Mouse (Mus musculus) adrenal gland, postnatal 25 days (tissue): ENCODE results near the gene 4933428G20Rik. TPM values are rescaled to one million over a fixed set of nuclear protein-coding genes. Genes with fewer than 3 reads are reported as not detected.

Source experiments
- DNase-seq: peaks from one replicate; pipeline ENCODE4 v3.0.0; 2021; ENCODE audit warnings: mixed read lengths
- total RNA-seq: library from RNA; stranded (reverse); gene quantifications from 2 replicates; pipeline ENCODE4 v1.2.3, GENCODE M21; 2021

Gene 4933428G20Rik
- total RNA-seq, 1 experiment from 2014 or later, result not detected

- no peak for DNase-seq
Measured at GRCm38 (mm10) chr11:97505784-97506183, 5.6 kb upstream of the 4933428G20Rik start.

GRCm38 (mm10) chr11:97502846-97503245, 2.7 kb upstream of the 4933428G20Rik start:
- DNase-seq, result no peak

- no peak for DNase-seq
Measured at GRCm38 (mm10) chr11:97502383-97502782, 2.2 kb upstream of the 4933428G20Rik start.

DNA sequence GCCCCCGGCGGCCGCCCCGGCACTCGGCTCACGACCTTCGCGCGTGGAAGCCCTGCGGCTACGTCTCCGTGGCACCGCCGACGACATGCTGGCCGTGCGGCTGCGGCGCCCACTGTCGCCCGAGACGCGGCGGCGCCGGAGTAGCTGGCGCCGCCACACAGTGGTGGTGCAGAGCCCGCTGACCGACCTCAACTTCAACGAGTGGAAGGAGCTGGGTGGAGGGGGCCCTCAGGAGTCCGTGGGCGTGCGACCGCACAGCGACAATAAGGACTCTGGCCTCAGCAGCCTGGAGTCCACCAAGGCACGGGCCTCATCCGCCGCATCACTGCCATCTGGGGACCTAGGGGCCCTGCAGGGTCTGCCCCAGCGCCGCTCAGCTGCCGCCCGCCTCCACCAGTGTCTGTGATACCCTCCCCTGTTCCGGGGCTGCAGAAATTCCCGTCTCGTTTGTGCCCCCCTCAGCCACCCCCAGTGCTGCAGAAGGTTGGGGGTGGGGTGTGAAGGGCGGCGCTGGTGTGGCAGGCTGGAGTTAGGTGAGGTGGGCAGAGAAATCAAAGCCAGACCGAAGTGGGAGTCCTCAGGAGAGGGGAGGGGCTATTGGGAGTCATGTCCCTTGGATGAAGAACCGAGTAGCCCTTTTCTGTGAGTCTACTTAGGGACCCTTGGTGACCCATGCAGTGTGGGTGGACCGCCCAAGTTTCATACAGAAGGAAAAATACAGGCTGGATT, 744 bp upstream of the 4933428G20Rik start:
- DNase-seq, result no peak

DNA sequence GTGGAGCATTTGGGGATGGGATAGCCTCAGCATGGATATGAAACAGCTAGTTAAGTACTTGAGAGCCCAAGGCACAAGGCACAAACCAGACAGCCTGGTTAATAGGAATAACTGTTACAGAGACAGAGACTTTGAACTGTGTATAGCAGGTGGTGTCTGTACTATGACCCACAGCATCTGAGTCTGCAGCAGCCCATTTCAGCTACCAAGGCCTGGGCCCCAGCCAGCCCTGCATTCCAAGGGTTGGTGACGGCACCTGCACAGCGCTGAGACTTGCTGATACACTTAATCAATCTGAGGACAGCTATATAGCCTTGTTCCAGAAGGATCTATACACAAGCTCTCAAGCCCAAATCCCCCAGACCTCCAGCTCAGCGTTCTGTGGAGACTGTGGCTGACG, 2.6 kb downstream of the 4933428G20Rik start:
- DNase-seq, result no peak

- no peak for DNase-seq
Measured at GRCm38 (mm10) chr11:97492836-97493235, 7.3 kb downstream of the 4933428G20Rik start.

DNA sequence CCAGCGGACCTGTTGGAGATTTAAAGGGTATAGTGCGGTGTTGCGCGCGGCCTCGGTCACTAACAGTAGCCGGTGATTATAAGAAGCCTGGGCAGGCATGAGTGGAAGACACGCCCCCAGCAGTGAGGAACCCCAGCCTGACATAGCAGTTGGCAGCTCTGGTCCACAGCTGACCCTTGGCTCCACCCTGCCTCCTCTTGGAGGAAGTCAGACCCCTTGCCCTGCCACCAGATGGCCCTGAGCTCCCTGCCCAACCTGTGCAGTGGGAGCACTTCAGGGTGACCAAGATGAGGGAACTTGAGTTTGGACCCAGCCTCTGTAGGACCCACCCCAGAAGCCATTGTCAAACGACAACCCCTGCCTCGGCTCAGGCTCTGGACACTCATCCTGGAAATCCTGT, 8.5 kb downstream of the 4933428G20Rik start:
- DNase-seq, result no peak

GRCm38 (mm10) chr11:97489589-97490324, 10.4 kb downstream of the 4933428G20Rik start:
- DNase-seq, result peak; percentile 79

DNA sequence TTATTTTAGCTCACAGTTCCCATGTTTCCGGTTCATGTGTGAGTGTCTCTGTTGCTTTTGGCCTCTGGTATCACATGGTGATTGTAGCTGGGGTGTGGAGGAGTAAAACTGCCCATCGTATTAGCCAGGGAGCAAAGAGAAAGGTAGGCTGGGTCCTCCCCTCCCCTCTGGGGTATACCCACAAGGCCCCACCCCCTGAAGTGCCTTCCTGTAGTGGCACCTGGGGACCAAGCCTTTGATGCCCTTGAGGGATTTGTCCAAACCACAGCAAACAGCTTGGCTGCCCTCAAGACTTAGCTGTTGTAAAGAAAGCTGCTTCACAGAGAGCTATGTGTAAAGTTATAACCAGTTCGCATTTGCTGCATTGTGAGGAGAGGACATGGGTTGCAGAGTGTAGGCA, 12.5 kb downstream of the 4933428G20Rik start:
- DNase-seq, result no peak

DNA sequence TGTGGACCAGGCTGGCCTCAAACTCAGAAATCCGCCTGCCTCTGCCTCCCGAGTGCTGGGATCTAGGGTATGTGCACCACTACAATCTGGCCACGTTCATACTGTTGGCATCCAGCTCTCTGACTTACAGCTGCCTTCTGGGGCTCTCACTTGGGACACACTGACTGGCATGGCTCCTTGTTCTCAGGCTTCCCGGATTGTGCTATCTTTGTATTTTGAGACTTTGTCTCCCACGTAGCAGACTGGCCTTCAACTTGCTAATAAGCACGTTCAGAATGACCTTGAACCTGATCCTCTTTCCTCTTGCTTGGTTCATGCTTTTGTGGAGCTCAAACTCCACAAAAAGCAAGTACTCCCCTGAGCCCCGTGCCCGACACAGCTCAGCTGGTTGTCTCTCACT, 14.5 kb downstream of the 4933428G20Rik start:
- DNase-seq, result no peak

GRCm38 (mm10) chr11:97479824-97480223, 20.3 kb downstream of the 4933428G20Rik start:
- no peak for DNase-seq

GRCm38 (mm10) chr11:97479085-97479484, 21.1 kb downstream of the 4933428G20Rik start:
- DNase-seq, result no peak

DNA sequence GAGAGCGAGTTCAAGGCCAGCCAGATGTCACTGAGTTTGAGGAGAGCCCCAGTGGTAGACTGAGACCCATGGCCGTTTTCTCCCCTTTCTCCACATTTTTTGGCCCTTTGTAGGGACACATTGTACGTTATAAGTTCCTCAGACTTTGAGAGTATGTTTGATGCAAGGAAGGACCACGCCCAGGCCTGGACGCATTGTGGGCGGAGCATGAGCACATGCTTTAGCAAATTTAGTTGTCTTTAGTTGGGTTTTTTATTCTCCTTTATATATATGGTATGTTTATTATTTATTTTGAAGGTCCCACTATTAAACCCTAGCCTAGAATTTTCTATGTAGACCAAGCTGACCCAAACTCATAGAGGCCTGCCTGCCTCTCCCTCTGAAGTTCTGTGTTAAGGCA, 21.8 kb downstream of the 4933428G20Rik start:
- no peak for DNase-seq

DNA sequence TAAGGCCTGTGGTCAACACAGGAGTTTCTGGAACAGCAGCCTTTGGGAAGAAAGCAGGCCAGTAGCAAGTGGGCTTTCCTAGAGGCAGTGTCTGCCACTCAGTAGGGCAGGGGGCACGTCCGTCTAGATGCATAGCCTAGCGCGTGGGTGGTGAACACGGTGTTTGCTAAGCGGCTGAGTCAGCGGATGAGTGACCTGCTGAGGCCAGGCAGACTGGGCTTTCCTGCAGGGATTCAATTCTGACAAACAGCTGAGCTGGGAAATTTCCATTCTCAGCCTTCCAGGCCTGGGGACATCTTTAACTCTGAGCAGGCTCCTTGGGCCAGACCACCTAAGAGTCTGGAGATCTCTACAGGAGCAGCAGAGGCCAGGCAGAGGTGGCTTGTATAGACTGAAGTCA, 22.7 kb downstream of the 4933428G20Rik start:
- DNase-seq, result peak; percentile 44

GRCm38 (mm10) chr11:97476334-97477095, 23.6 kb downstream of the 4933428G20Rik start:
- DNase-seq, result no peak

GRCm38 (mm10) chr11:97471276-97471675, 28.9 kb downstream of the 4933428G20Rik start:
- DNase-seq, result no peak

DNA sequence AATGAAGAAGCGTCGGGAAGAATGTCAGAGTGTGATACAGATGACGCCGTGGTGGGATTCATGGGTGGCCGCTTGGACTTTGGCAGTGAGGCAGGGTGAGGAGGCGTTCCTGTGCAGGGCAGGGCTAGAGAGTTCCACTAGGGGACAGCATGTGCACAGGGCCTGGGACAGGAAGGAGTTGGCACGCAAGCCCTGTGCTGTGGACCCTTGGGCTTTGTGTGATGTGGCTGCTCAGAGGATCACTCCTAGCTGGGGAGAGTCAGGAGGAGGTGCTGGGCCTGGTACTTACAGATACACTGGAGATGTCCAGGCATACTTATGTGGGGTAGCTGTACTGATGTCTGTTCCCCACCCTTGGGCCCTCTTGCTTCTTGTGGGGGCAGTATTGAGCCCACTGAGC, 30.3 kb downstream of the 4933428G20Rik start:
- DNase-seq, result no peak

DNA sequence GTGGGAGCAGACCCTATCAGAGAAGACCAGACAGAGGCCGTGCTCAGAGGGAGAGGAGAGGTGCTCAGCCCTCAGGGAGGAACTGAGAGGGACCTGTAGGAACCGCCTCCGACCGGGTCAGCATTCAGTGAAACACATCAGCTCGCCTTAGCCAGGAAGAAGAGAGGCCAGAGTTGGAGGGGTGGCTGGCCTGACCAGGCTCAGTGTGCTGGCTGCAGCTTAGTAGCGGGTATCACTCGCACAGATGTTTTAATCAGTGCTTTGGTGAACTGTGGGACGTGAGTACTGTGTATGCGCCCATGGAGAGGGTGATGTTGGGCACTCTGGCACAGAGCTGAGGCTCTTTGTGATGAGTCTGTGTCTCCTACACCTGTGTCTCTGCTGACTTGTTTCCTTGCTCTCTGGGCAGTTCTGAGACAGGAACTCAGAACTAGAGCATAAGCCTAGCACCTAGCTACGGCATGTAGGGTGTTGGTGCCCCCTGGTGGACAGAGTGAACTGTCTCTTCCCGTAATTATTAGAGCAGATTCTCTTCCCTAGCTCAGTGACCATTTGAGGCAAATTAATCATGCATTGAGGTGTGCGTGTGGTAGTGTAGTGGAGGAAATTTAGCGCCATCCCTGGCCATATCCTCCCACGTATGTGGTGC, 31.4 kb downstream of the 4933428G20Rik start:
- DNase-seq, result peak; percentile 87

GRCm38 (mm10) chr11:97466444-97467160, 33.5 kb downstream of the 4933428G20Rik start:
- no peak for DNase-seq

DNA sequence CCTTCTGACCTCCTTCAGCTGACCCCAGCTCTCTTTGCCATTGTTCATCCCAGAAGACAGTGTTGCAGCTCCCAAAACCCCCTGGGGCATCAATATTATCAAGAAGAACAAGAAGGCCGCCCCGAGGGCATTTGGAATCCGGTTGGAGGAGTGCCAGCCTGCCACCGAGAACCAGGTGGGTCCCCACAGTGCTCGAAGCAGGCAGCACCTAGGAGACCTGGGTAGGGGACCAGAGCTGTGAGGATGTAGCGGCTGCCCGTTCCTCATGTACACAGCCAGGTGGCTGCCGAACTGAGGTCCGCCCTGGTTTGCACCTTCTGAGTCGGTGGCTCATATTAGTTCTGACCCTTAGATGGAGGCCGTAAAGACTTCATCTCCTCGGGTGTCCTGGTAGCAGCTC, 34.2 kb downstream of the 4933428G20Rik start:
- no peak for DNase-seq

DNA sequence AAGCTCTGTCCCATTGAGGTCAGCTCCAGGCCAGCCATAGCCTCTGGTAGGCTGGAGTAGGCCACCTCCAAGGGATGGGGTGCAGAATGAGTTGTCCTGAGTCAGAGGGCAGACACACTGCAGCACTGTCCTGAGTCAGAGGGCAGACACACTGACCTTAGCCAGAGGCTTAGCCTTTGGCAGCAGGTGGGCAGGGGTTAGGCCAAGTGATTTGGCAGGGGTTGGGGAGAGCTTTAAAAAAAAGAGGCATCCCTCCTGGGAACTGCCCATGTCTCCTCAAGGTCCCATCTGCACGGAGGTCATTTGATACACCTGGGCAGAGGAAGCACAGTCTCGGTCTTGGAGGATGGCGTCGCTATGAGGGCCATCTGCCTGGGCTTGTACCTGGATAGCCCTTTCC, 36.1 kb downstream of the 4933428G20Rik start:
- no peak for DNase-seq

GRCm38 (mm10) chr11:97463166-97463565, 37.0 kb downstream of the 4933428G20Rik start:
- DNase-seq, result no peak
